Mouse (Mus musculus): ENCODE results near the gene Srrd. TPM values are rescaled to one million over a fixed set of nuclear protein-coding genes. Genes with fewer than 3 reads are reported as not detected.

Srrd gene
- total and polyA plus RNA-seq, 2 experiments from 2014 or later = 52.2 to 67.9 TPM

DNA sequence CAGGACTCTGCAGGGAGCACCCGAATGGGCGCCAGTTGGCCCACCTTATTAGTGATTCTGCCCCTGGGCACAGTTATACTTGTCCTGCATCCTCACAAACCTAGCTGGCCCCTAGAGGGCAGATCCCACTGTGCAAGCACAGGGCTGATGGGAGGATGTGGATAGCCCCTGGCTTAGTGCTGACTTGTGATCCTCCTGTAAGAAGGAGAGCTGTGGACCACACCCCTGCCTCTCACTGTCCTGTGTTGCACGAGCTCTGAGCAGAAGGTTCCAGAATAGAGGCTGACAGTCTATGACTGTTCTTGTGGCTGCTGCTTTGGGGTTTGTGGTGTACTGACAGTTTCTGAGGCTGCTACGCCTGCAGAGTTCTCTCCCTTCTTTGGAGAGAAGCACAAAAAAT, 41.1 kb downstream of the Srrd start:
- H3K4me1 ChIP-seq (ENCODE audit: insufficient read depth) = no peaks in the 10 kb centered on the region
- no peak overlapping the region for H3K4me2 ChIP-seq (ENCODE audit: low read depth)
- H3K4me3 ChIP-seq (ENCODE audit: low read depth, low read length) = no peak overlapping the region
- H3K27ac ChIP-seq (ENCODE audit: low read depth, low read length) = no peak overlapping the region
- ATAC-seq (no peak), DNase-seq (no peak)
- no peaks in the 10 kb centered on the region for H3K36me3 ChIP-seq (ENCODE audit: insufficient read depth)
- no peak overlapping the region for H3K9ac ChIP-seq
- no peaks in the 10 kb centered on the region for H3K27me3 ChIP-seq (ENCODE audit: insufficient read depth, low read length)
- H3K9me3 ChIP-seq (ENCODE audit: low read length) = no peaks in the 10 kb centered on the region
- TF ChIP-seq CTCF (IDR thresholded peaks at IDR 0.05; ENCODE audit: low read depth) = no peak
- WGBS = 81% methylated on average over 4 of the region's 4 CpGs

DNA sequence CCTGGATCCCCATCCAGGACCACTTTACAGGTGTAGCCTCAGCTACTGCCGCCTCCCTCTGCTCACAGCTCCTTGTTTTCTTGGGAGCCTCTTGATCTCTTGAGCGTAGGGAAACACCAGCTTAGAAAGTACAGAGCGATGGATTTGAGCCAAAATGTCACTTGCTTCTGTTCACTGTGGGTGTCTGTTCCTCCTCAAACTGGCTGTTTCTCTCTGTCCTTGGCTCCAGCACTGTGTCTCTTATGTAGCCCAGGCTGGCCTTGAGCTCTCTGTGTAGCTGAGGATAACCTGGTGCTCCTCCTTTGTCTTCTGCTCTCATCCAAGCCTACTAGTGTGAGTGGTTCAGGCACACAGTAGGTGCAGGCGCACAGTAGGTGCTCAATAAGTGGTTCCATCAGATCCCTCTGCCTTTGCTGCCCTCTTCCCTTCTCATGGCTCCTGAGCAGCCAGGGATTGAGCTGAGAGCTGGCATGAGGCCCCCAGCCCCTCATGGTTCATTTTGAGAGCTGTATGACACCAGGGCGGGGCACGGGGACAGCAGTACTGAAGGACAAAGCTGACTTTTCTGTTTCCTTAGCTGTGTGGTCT, 42.0 kb downstream of the Srrd start:
- DNase-seq = no peak

DNA sequence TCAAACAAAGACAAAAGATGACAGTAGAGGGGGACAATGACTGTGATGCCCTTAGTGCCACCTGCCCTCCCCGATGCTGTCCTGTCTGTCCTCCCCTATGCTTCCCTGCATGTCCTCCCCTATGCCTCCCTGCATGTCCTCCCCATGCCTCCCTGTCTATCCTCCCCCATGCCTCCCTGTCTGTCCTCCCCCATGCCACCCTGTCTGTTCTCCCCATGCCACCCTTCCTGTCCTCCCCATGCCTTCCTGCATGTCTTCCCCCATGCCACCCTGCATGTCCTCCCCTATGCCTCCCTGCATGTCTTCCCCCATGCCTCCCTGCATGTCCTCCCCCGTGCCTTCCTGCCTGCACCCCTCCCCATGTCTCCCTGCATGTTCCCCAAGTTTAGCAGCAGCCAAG, 42.7 kb downstream of the Srrd start:
- Histone ChIP-seq H3K4me1 (ENCODE audit: insufficient read depth) (no peaks in the 10 kb centered on the region), H3K9ac (no peak overlapping the region), H3K27me3 (ENCODE audit: insufficient read depth, low read length) (no peaks in the 10 kb centered on the region), H3K4me2 (ENCODE audit: low read depth) (no peak overlapping the region), H3K9me3 (ENCODE audit: low read length) (no peaks in the 10 kb centered on the region), H3K36me3 (ENCODE audit: insufficient read depth) (no peaks in the 10 kb centered on the region), H3K27ac (ENCODE audit: low read depth, low read length) (no peak overlapping the region), H3K4me3 (ENCODE audit: low read depth, low read length) (no peak overlapping the region)
- ATAC-seq (no peak), DNase-seq (no peak)
- TF ChIP-seq CTCF (IDR thresholded peaks at IDR 0.05; ENCODE audit: low read depth) = no peak
- 82% methylated on average over 2 of the region's 2 CpGs for WGBS

More for the DNA sequence above, 42.0 kb downstream of the Srrd start:
- ATAC-seq = no peak
- Histone ChIP-seq H3K27ac (ENCODE audit: low read depth, low read length) (no peak overlapping the region), H3K9me3 (ENCODE audit: low read length) (no peaks in the 10 kb centered on the region), H3K4me2 (ENCODE audit: low read depth) (no peak overlapping the region), H3K4me1 (ENCODE audit: insufficient read depth) (no peaks in the 10 kb centered on the region), H3K27me3 (ENCODE audit: insufficient read depth, low read length) (no peaks in the 10 kb centered on the region), H3K4me3 (ENCODE audit: low read depth, low read length) (no peak overlapping the region), H3K9ac (no peak overlapping the region), H3K36me3 (ENCODE audit: insufficient read depth) (no peaks in the 10 kb centered on the region)
- 86% methylated on average over 6 of the region's 6 CpGs for WGBS
- TF ChIP-seq CTCF (IDR thresholded peaks at IDR 0.05; ENCODE audit: low read depth) = no peak

DNA sequence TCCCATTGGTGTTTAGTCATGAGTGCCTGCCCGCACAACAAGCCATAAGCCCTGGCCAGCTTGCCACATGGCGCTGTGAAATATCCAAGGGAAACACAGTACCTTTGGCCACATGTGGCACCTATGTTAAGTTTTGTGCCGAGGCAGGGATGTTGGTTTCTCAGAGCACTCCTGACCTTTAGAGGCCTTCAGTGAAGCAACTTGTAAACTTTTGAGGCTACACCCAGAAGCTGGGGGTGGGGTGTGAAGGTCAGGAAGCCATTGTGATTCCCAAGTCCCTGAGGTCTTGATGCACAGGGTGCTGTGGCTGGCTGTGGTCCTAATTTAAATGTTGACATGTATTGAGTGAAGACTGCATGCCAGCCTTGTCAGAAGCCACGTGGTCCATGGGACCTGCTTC, 43.4 kb downstream of the Srrd start:
- no peak overlapping the region for H3K27ac ChIP-seq (ENCODE audit: low read depth, low read length)
- no peaks in the 10 kb centered on the region for H3K4me1 ChIP-seq (ENCODE audit: insufficient read depth)
- H3K9me3 ChIP-seq (ENCODE audit: low read length) = no peaks in the 10 kb centered on the region
- TF ChIP-seq CTCF (IDR thresholded peaks at IDR 0.05; ENCODE audit: low read depth) = no peak
- ATAC-seq (no peak), DNase-seq (no peak)
- no peak overlapping the region for H3K9ac ChIP-seq
- no peaks in the 10 kb centered on the region for H3K36me3 ChIP-seq (ENCODE audit: insufficient read depth)
- H3K27me3 ChIP-seq (ENCODE audit: insufficient read depth, low read length) = no peaks in the 10 kb centered on the region
- 88% methylated on average over 4 of the region's 4 CpGs for WGBS
- H3K4me2 ChIP-seq (ENCODE audit: low read depth) = no peak overlapping the region
- no peak overlapping the region for H3K4me3 ChIP-seq (ENCODE audit: low read depth, low read length)

DNA sequence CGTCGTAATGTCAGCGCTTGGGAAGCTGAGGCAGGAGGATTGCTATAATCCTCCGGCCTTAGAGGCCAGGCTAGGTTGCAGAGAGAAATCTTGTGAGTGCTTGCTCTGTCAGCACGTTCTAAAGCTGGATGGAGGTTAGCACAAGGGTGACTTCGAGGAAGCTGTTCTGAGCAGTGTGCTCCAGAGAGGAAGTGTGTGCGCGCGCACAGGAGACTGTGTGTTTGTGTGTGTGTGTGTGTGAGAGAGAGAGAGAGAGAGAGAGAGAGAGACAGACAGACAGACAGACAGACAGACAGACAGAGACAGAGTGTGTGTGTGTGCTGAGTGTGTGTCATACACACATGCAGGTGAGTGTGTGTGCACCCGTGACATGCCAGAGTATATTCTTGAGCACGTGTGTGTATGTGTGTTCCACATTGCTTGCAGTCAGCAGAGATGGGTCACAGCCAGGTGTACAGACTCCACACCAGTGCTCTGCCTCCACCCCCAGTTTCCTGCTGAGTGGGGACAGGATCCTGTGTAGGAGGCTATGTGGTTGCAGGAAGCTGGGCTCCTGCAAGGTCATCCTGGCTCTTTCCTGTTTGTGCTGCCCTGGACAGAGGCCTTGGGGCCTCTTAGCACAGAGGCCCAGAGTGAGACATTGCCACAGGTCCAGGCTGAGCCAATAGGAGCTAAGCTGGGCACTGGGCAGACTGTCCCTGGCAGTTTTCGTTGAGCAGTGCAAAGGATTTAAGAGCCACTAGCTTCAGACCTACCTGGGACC, 44.4 kb downstream of the Srrd start:
- no peaks in the 10 kb centered on the region for H3K9me3 ChIP-seq (ENCODE audit: low read length)
- DNase-seq (no peak), ATAC-seq (no peak)
- no peak for TF ChIP-seq CTCF (IDR thresholded peaks at IDR 0.05; ENCODE audit: low read depth)
- H3K9ac ChIP-seq = no peak overlapping the region
- no peak overlapping the region for H3K4me2 ChIP-seq (ENCODE audit: low read depth)
- no peaks in the 10 kb centered on the region for H3K36me3 ChIP-seq (ENCODE audit: insufficient read depth)
- H3K4me1 ChIP-seq (ENCODE audit: insufficient read depth) = no peaks in the 10 kb centered on the region
- 91% methylated on average over 12 of the region's 12 CpGs for WGBS
- no peaks in the 10 kb centered on the region for H3K27me3 ChIP-seq (ENCODE audit: insufficient read depth, low read length)
- no peak overlapping the region for H3K27ac ChIP-seq (ENCODE audit: low read depth, low read length)
- no peak overlapping the region for H3K4me3 ChIP-seq (ENCODE audit: low read depth, low read length)

DNA sequence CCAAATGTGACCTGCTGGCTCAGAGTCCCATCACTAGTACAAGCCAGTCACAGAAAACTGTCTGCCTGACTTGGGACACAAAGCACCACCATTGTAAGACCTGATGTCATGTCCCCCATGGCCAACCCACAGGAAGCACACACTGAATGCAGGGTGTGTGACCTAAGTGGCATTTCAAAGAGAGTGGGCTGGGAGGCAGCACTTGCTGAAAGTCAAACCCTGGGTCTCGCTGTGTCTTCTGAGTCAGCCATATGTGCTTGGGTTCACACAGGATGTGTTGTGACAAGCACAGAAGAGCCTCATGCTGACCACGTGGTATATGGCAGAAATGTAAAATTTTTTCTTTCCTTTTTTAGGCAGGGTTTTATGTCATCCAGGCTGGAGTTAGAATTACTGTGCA, 45.6 kb downstream of the Srrd start:
- Histone ChIP-seq H3K27me3 (ENCODE audit: insufficient read depth, low read length) (no peaks in the 10 kb centered on the region), H3K9me3 (ENCODE audit: low read length) (no peaks in the 10 kb centered on the region), H3K4me1 (ENCODE audit: insufficient read depth) (no peaks in the 10 kb centered on the region), H3K4me2 (ENCODE audit: low read depth) (no peak overlapping the region), H3K9ac (no peak overlapping the region), H3K27ac (ENCODE audit: low read depth, low read length) (no peak overlapping the region), H3K4me3 (ENCODE audit: low read depth, low read length) (no peak overlapping the region), H3K36me3 (ENCODE audit: insufficient read depth) (no peaks in the 10 kb centered on the region)
- ATAC-seq = peak; percentile 69
- WGBS = 55% methylated on average over 2 of the region's 2 CpGs
- no peak for TF ChIP-seq CTCF (IDR thresholded peaks at IDR 0.05; ENCODE audit: low read depth)
- DNase-seq = no peak

DNA sequence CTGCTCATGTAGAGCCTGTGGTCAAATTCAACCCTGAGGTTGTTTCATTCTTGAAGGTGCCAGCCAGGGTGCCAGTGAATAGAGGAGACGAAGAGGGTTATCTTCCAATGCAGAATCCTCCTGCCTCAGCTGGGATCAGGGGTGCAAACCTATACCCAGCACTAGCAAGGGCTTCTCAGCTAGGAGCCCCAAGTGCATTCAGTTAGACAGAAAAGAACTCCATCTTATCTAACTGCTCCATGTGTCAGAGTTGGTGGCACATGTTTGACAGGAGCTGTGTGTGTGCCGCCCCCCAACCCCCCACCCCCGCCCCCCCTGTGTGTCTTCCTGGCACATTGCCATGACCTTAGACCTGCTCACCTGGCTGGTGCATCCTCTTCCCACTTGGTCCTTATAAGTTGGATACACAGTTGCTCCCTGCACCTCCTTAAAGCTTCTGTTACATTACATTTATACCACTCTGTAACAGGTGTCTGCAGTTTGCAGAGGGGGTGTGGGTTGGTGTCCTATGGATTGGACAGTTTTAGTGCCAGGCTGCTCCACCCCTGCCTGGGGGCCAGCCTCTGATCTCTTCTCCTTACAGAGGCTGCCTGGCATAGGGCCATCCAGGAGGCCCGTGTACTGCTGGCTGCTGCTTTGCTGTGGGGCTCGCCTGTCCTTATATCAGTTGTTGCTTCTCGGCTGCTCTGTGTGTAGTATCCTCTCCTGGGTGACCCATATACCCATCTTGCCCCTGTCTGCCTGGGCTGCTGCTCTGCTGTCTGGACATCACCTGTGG, 46.2 kb downstream of the Srrd start:
- DNase-seq = no peak

More for the DNA sequence above, 46.2 kb downstream of the Srrd start:
- Histone ChIP-seq H3K9me3 (ENCODE audit: low read length) (no peaks in the 10 kb centered on the region), H3K27me3 (ENCODE audit: insufficient read depth, low read length) (no peaks in the 10 kb centered on the region), H3K4me2 (ENCODE audit: low read depth) (no peak overlapping the region), H3K27ac (ENCODE audit: low read depth, low read length) (no peak overlapping the region), H3K36me3 (ENCODE audit: insufficient read depth) (no peaks in the 10 kb centered on the region), H3K4me1 (ENCODE audit: insufficient read depth) (no peaks in the 10 kb centered on the region), H3K9ac (no peak overlapping the region), H3K4me3 (ENCODE audit: low read depth, low read length) (no peak overlapping the region)
- ATAC-seq = no peak
- WGBS = 61% methylated on average over 6 of the region's 6 CpGs
- TF ChIP-seq CTCF (IDR thresholded peaks at IDR 0.05; ENCODE audit: low read depth) = no peak
